Mouse (Mus musculus) gastrocnemius, postnatal 36 days (tissue): Measurements from ENCODE around the gene Psmb6. TPM values are rescaled to one million over a fixed set of nuclear protein-coding genes. Genes with fewer than 3 reads are reported as not detected.
"Not testable (repeated sequence)": the region's sequence is repeated elsewhere in the genome, so short reads cannot be mapped to it uniquely, and the experiment has no call there.

Experiments used
- DNase-seq, 2 experiments: peaks; one replicate each; pipeline ENCODE4 v3.0.0; 2022
- intact Hi-C: fragments of 180-260 bp; cut with DNase I; formaldehyde crosslinking; loops from one replicate; pipeline ENCODE4 v1.15.1; 2025
- total RNA-seq, 2 experiments: library from RNA; stranded (reverse); gene quantifications; 2 replicates each; pipeline ENCODE4 v1.2.3; 2021

The Psmb6 gene
- total RNA-seq, 2 experiments from 2014 or later, result 242 TPM

GRCm38 (mm10) chr11:70563470-70564275 is 38.5 kb downstream of the Psmb6 start:
- intact Hi-C loops, result no loop called here
- no peak for DNase-seq

GRCm38 (mm10) chr11:70564276-70564873 is 39.2 kb downstream of the Psmb6 start:
- DNase-seq, result no peak
- intact Hi-C loops, result no loop called here

- DNase-seq, result no peak
- intact Hi-C loops, result no loop called here
These were observed 41.4 kb downstream of the Psmb6 start for GRCm38 (mm10) chr11:70566586-70566985.

GRCm38 (mm10) chr11:70570614-70571013 is 45.4 kb downstream of the Psmb6 start:
- intact Hi-C loops, DNase-seq: not testable (repeated sequence)

GRCm38 (mm10) chr11:70571641-70572040 is 46.5 kb downstream of the Psmb6 start:
- no peak for DNase-seq
- intact Hi-C loops, result no loop called here

- intact Hi-C loops, result no loop called here
- no peak for DNase-seq
These were observed 47.3 kb downstream of the Psmb6 start for GRCm38 (mm10) chr11:70572348-70572902.

- intact Hi-C loops, result no loop called here
These were observed 48.7 kb downstream of the Psmb6 start for GRCm38 (mm10) chr11:70573872-70574271.

GRCm38 (mm10) chr11:70577201-70577600 is 52.0 kb downstream of the Psmb6 start:
- intact Hi-C loops, result no loop called here
- DNase-seq, result no peak

More at GRCm38 (mm10) chr11:70573872-70574271, 48.7 kb downstream of the Psmb6 start:
- no peak for DNase-seq

Other genes with a start within 250 kb of the Psmb6 start
- gene Alox12e, start 202.7 kb upstream of the Psmb6 start, total RNA-seq, result not detected
- under 1 TPM in 1 of 2 experiments, not detected in 1; 0.87 TPM for gene Alox15, start 173.3 kb upstream of the Psmb6 start, total RNA-seq
- gene Pelp1, start 115.3 kb upstream of the Psmb6 start, total RNA-seq, result 10 to 100 TPM; 16.1 to 20.9 TPM
- 1 to 10 TPM; 6.2 to 8.1 TPM for gene Arrb2, start 92.7 kb upstream of the Psmb6 start, total RNA-seq
- 1 to 10 TPM; 4.2 to 6.8 TPM for gene Med11, start 73.4 kb upstream of the Psmb6 start, total RNA-seq
- under 1 TPM; 0.10 to 0.61 TPM for gene Zmynd15, start 65.9 kb upstream of the Psmb6 start, total RNA-seq
- 1 to 10 TPM; 1.4 to 1.5 TPM for gene Cxcl16, start 65.4 kb upstream of the Psmb6 start, total RNA-seq
- gene Tm4sf5, start 20.1 kb upstream of the Psmb6 start, total RNA-seq, result not detected
- gene Vmo1, start 10.8 kb upstream of the Psmb6 start, total RNA-seq, result not detected
- not detected for gene Gltpd2, start 6.2 kb upstream of the Psmb6 start, total RNA-seq
- gene Gm40193, start 7.6 kb downstream of the Psmb6 start, total RNA-seq, result not detected
- 10 to 100 TPM; 15.0 to 17.2 TPM for gene Pld2, start 14.7 kb downstream of the Psmb6 start, total RNA-seq
- gene Mink1, start 37.5 kb downstream of the Psmb6 start, total RNA-seq, result 10 to 100 TPM; 28.0 to 31.1 TPM
- not detected for gene 4930544D05Rik, start 90.5 kb downstream of the Psmb6 start, total RNA-seq
- gene Chrne, start 93.8 kb downstream of the Psmb6 start, total RNA-seq, result 10 to 100 TPM; 18.0 to 28.1 TPM
- not detected for gene Gp1ba, start 113.8 kb downstream of the Psmb6 start, total RNA-seq
- 10 to 100 TPM; 27.3 to 33.8 TPM for gene Rnf167, start 121.9 kb downstream of the Psmb6 start, total RNA-seq
- gene Slc25a11, start 122.1 kb downstream of the Psmb6 start, total RNA-seq, result 100 to 1,000 TPM; 308 to 309 TPM
- 100 to 1,000 TPM; 288 to 339 TPM for gene Pfn1, start 129.3 kb downstream of the Psmb6 start, total RNA-seq
- gene Eno3, start 131.8 kb downstream of the Psmb6 start, total RNA-seq, result 1,000 to 10,000 TPM; 8,161 to 9,332 TPM
- gene Spag7, start 144.0 kb downstream of the Psmb6 start, total RNA-seq, result 10 to 100 TPM; 78.9 to 81.6 TPM
- 10 to 100 TPM; 36.8 to 38.8 TPM for gene Camta2, start 162.7 kb downstream of the Psmb6 start, total RNA-seq
- gene Inca1, start 174.8 kb downstream of the Psmb6 start, total RNA-seq, result 1 to 10 TPM; 3.7 to 4.5 TPM
- gene Kif1c, start 175.2 kb downstream of the Psmb6 start, total RNA-seq, result 100 to 1,000 TPM; 460 to 537 TPM
- 10 to 100 TPM in 1 of 2 experiments, 1 to 10 TPM in 1; 7.4 to 11.4 TPM for gene Zfp3, start 238.8 kb downstream of the Psmb6 start, total RNA-seq